Comparison of ENCODE assay signal across 8 mouse cellular contexts in the genomic region with DNA sequence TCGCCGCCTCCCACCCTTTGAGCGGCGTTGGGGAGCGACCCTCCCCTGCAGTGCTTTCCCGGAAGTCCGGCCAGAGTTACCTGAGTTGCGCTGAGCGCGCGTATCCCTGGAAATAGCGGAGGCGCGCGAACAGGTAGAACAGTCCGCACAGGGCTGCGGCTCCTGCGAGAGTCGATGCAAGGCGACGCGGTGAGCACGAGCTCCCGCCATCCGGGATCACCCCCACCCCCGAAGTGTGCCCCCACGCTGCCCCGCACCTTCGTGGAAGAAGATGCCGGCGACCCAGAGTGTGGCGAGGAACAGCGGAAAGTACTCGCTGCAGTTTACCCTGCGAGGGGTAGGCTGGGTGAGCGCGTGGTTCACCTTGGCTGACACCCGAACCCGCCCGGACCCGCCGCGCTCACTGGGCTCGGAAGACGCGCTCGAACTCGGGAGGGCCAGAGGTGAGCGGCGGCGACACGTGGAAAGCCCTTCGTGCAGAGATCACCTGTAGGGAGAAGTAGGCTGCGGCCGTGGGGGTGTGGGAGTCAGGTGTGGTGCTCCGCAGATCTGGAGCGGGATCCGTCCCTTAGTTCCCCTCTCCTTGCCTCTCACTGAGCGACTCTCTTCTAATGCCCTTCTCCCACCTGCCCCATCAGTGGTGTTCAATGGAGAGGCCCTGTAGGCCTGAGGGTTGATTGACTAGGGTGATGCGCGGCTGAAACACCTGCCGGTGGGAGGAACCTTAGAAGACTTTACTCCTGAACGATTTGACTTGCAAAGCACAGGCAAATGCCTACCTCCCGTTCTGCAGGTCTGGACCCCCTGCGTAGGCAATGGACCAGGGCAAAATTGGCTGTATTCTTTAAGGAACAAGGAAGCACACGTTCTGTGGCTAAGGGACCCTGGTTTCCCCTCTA. TPM values are rescaled to one million over a fixed set of nuclear protein-coding genes. Genes with fewer than 3 reads are reported as not detected.
DNase-seq lines count a peak whose midpoint lies in the region; ATAC-seq and TF ChIP-seq lines count a peak whose summit lies in the region.

No protein-coding gene starts in this region.

- peak overlapping the region; percentile 72 for H3K4me3 ChIP-seq in lung, adult 2 months (replicated peaks; ENCODE audit: extremely low read depth, low read depth, low read length)
- peak overlapping the region; percentile 75 for H3K4me3 ChIP-seq in embryonic facial prominence, embryonic 10.5 days
- peak overlapping the region; percentile 53 for H3K4me3 ChIP-seq in intestine, embryonic 14.5 days (ENCODE audit: low read depth, low read length)
- peak overlapping the region; percentile 61 for H3K4me3 ChIP-seq in midbrain, embryonic 13.5 days (replicated peaks)

- H3K4me2 ChIP-seq in intestine, embryonic 14.5 days (ENCODE audit: low read length) = peak overlapping the region; percentile 96
- peak overlapping the region; percentile 94 for H3K4me2 ChIP-seq in midbrain, embryonic 13.5 days (replicated peaks)

- no peak for TF ChIP-seq CTCF in lung, adult 2 months (IDR thresholded peaks at IDR 0.05; ENCODE audit: insufficient read depth, low read length)

- peak; percentile 26 for ATAC-seq in intestine, embryonic 14.5 days (replicated peaks; ENCODE audit: low FRiP score, low TSS enrichment, low read depth)
- ATAC-seq in midbrain, embryonic 13.5 days = peak; percentile 77

- DNase-seq in lung, adult 2 months = no peak
- no peak for DNase-seq in lung, postnatal 10 days
- no peak for DNase-seq in embryonic facial prominence, embryonic 10.5 days (ENCODE audit: low spot score)
- DNase-seq in intestine, embryonic 14.5 days (ENCODE audit: low spot score) = peak; percentile 67
- DNase-seq in right cerebral cortex, postnatal 36 days (ENCODE audit: low spot score in 2 of 2) = no peak
- DNase-seq in MN1 (ENCODE audit: low spot score) = no peak
- no peak for DNase-seq in c-Kit-positive CD71-positive TER-119-positive erythroid progenitor cells, embryonic 14.5 days (ENCODE audit: low spot score)

- TF ChIP-seq POLR2A in lung, adult 2 months (IDR thresholded peaks at IDR 0.05; ENCODE audit: borderline replicate concordance, extremely low read depth, low read depth, low read length) = no peak

- peaks cover 34% of the 10 kb centered on the region for H3K36me3 ChIP-seq in embryonic facial prominence, embryonic 10.5 days (replicated peaks)
- peaks cover 31% of the 10 kb centered on the region for H3K36me3 ChIP-seq in intestine, embryonic 14.5 days (ENCODE audit: control insufficient read depth, insufficient read depth, low read length)
- peaks cover 30% of the 10 kb centered on the region for H3K36me3 ChIP-seq in midbrain, embryonic 13.5 days

- H3K4me1 ChIP-seq in lung, adult 2 months (ENCODE audit: control insufficient read depth, insufficient read depth, low read length) = peaks cover 6% of the 10 kb centered on the region
- peaks cover 26% of the 10 kb centered on the region for H3K4me1 ChIP-seq in embryonic facial prominence, embryonic 10.5 days
- H3K4me1 ChIP-seq in intestine, embryonic 14.5 days (replicated peaks; ENCODE audit: control insufficient read depth, insufficient read depth, low read length) = peaks cover 4% of the 10 kb centered on the region; the same call in 1 of the 2 replicates
- H3K4me1 ChIP-seq in midbrain, embryonic 13.5 days (replicated peaks) = peaks cover 20% of the 10 kb centered on the region

- peak overlapping the region; percentile 64 for H3K27ac ChIP-seq in embryonic facial prominence, embryonic 10.5 days (replicated peaks)
- no peak overlapping the region for H3K27ac ChIP-seq in intestine, embryonic 14.5 days (ENCODE audit: low read depth)
- no peak overlapping the region for H3K27ac ChIP-seq in midbrain, embryonic 13.5 days

- H3K9me3 ChIP-seq in embryonic facial prominence, embryonic 10.5 days = no peaks in the 10 kb centered on the region
- no peaks in the 10 kb centered on the region for H3K9me3 ChIP-seq in intestine, embryonic 14.5 days (ENCODE audit: control insufficient read depth, low read length)
- no peaks in the 10 kb centered on the region for H3K9me3 ChIP-seq in midbrain, embryonic 13.5 days

- peak overlapping the region; percentile 48 for H3K9ac ChIP-seq in intestine, embryonic 14.5 days (ENCODE audit: low read length)
- H3K9ac ChIP-seq in midbrain, embryonic 13.5 days (replicated peaks) = peak overlapping the region; percentile 56

- WGBS in lung, adult 2 months = 7% methylated on average over 66 of the region's 66 CpGs
- WGBS in embryonic facial prominence, embryonic 10.5 days = 2% methylated on average over 66 of the region's 66 CpGs
- 2% methylated on average over 64 of the region's 66 CpGs for WGBS in intestine, embryonic 14.5 days
- WGBS in midbrain, embryonic 13.5 days = 2% methylated on average over 66 of the region's 66 CpGs

- H3K27me3 ChIP-seq in embryonic facial prominence, embryonic 10.5 days (replicated peaks; ENCODE audit: low read depth, poor library complexity, severe bottlenecking) = peaks cover 55% of the 10 kb centered on the region
- peaks cover 25% of the 10 kb centered on the region for H3K27me3 ChIP-seq in intestine, embryonic 14.5 days (replicated peaks; ENCODE audit: control insufficient read depth, insufficient read depth, low read length)
- H3K27me3 ChIP-seq in midbrain, embryonic 13.5 days = peaks cover 44% of the 10 kb centered on the region

RNA-seq across cellular contexts. Expression of gene Ltc4s, which starts 1.2 kb away (rescaled TPM):
- 106 and 119 TPM in 2 replicates for polyA plus RNA-seq in lung, adult 2 months (2012; rRNA removed)
- 0.75 and 1.4 TPM in 2 replicates for polyA plus RNA-seq in embryonic facial prominence, embryonic 10.5 days (2016; fragmentation: Nextera tagmentation; extraction: Ambion mirVana)
- polyA plus RNA-seq in intestine, embryonic 14.5 days (2014; fragmentation: Nextera tagmentation; extraction: Ambion mirVana) = 3.4 and 4.2 TPM in 2 replicates
- 0.89 and 1.2 TPM in 2 replicates for polyA plus RNA-seq in midbrain, embryonic 13.5 days (2015; fragmentation: Nextera tagmentation; extraction: Ambion mirVana)

RNA-seq across cellular contexts. Expression of gene Mgat4b, which starts 26.5 kb away (rescaled TPM):
- polyA plus RNA-seq in lung, adult 2 months (2012; rRNA removed) = 77.4 and 91.7 TPM in 2 replicates
- polyA plus RNA-seq in embryonic facial prominence, embryonic 10.5 days (2016; fragmentation: Nextera tagmentation; extraction: Ambion mirVana) = 22.6 and 23.5 TPM in 2 replicates
- polyA plus RNA-seq in intestine, embryonic 14.5 days (2014; fragmentation: Nextera tagmentation; extraction: Ambion mirVana) = 13.3 and 24.4 TPM in 2 replicates
- polyA plus RNA-seq in midbrain, embryonic 13.5 days (2015; fragmentation: Nextera tagmentation; extraction: Ambion mirVana) = 18.0 and 30.1 TPM in 2 replicates

RNA-seq across cellular contexts. Expression of gene Sqstm1, which starts 26.6 kb away (rescaled TPM):
- polyA plus RNA-seq in lung, adult 2 months (2012; rRNA removed) = 249 and 251 TPM in 2 replicates
- polyA plus RNA-seq in embryonic facial prominence, embryonic 10.5 days (2016; fragmentation: Nextera tagmentation; extraction: Ambion mirVana) = 130 and 131 TPM in 2 replicates
- 181 and 183 TPM in 2 replicates for polyA plus RNA-seq in intestine, embryonic 14.5 days (2014; fragmentation: Nextera tagmentation; extraction: Ambion mirVana)
- 271 and 280 TPM in 2 replicates for polyA plus RNA-seq in midbrain, embryonic 13.5 days (2015; fragmentation: Nextera tagmentation; extraction: Ambion mirVana)

RNA-seq across cellular contexts. Expression of gene Maml1, which starts 54.9 kb away (rescaled TPM):
- polyA plus RNA-seq in lung, adult 2 months (2012; rRNA removed) = 19.5 and 22.5 TPM in 2 replicates
- 6.7 and 7.2 TPM in 2 replicates for polyA plus RNA-seq in embryonic facial prominence, embryonic 10.5 days (2016; fragmentation: Nextera tagmentation; extraction: Ambion mirVana)
- 8.5 and 9.1 TPM in 2 replicates for polyA plus RNA-seq in intestine, embryonic 14.5 days (2014; fragmentation: Nextera tagmentation; extraction: Ambion mirVana)
- 4.6 and 4.7 TPM in 2 replicates for polyA plus RNA-seq in midbrain, embryonic 13.5 days (2015; fragmentation: Nextera tagmentation; extraction: Ambion mirVana)

Comparison
In these comparisons a context has a peak if more than half of its experiments do, and no peak if none do; other contexts are left out.
1. RNA of gene Ltc4s, which starts 1.2 kb away (polyA plus RNA-seq): 106 to 119 TPM in lung, adult 2 months; 3.4 to 4.2 TPM in intestine, embryonic 14.5 days, 0.75 to 1.4 TPM in embryonic facial prominence, embryonic 10.5 days and 0.89 to 1.2 TPM in midbrain, embryonic 13.5 days; every median in the first group is over 10 times any median in the second.
2. Peak in every context shown above with its lines, with median percentiles within 50 percentile points of each other: H3K4me3 ChIP-seq.